Mouse (Mus musculus): Measurements from ENCODE around the gene Fam240a. TPM values are rescaled to one million over a fixed set of nuclear protein-coding genes. Genes with fewer than 3 reads are reported as not detected.
A peak's percentile ranks its signal among the peaks of the same experiment; 100 is the strongest.

Gene Fam240a
- not detected in 2 replicates for polyA plus RNA-seq (2011; ENCODE audit: insufficient read depth, insufficient read length, low read depth, missing spikeins)

GRCm38 (mm10) chr9:110916786-110917185 lies at the start of gene Fam240a:
Fam240a (minus strand) TSS chr9:110916861.
- no peaks in the 10 kb centered on the region for H3K27me3 ChIP-seq (ENCODE audit: control insufficient read depth, insufficient read depth, low read length, poor library complexity, severe bottlenecking)
- H3K27ac ChIP-seq (ENCODE audit: insufficient read depth, low read length) = no peak within 1 kb of the TSS
- H3K4me3 ChIP-seq (ENCODE audit: low read depth, low read length) = peak within 1 kb of the TSS; percentile 15
- H3K9me3 ChIP-seq (replicated peaks; ENCODE audit: control insufficient read depth, insufficient read depth, low read length, poor library complexity, severe bottlenecking) = no peaks in the 10 kb centered on the region
- H3K9ac ChIP-seq (ENCODE audit: low read depth, poor library complexity, severe bottlenecking) = peak within 1 kb of the TSS; percentile 21
- TF ChIP-seq EP300 (IDR thresholded peaks at IDR 0.05; ENCODE audit: insufficient read depth, low read depth, low read length) (no peak), POLR2A (IDR thresholded peaks at IDR 0.05; ENCODE audit: insufficient read depth, low read length) (no peak), CTCF (IDR thresholded peaks at IDR 0.05; ENCODE audit: low read depth, low read length) (no peak)
- no peaks in the 10 kb centered on the region for H3K4me1 ChIP-seq (ENCODE audit: control insufficient read depth, insufficient read depth, low read length)
- no peaks in the 10 kb centered on the region for H3K36me3 ChIP-seq (ENCODE audit: control insufficient read depth, insufficient read depth, low read length, poor library complexity, severe bottlenecking)

DNA sequence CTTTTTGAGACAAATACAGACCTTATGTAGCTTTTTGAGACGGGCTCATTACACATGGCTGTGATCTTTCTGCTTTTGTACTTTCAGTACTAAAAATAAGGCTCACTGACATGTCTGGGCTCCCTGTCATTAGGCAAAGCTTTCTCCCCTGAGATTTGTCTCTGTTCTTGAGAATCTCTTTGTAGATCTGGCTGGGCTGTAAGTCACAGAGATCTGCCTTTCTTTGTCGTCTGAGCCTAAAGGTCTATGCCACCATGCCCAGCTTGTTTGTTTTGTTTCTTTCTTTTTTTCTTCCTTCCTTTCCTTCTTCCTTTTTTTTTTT lies 49.2 kb upstream of the Fam240a start:
- Histone ChIP-seq H3K27ac (ENCODE audit: insufficient read depth, low read length) (no peak overlapping the region; the same call in 1 of the 2 replicates), H3K36me3 (ENCODE audit: control insufficient read depth, insufficient read depth, low read length, poor library complexity, severe bottlenecking) (peaks cover 15% of the 10 kb centered on the region), H3K9ac (ENCODE audit: low read depth, poor library complexity, severe bottlenecking) (peak overlapping the region; percentile 35), H3K9me3 (replicated peaks; ENCODE audit: control insufficient read depth, insufficient read depth, low read length, poor library complexity, severe bottlenecking) (peaks cover 23% of the 10 kb centered on the region), H3K4me3 (ENCODE audit: low read depth, low read length) (no peak overlapping the region), H3K27me3 (ENCODE audit: control insufficient read depth, insufficient read depth, low read length, poor library complexity, severe bottlenecking) (no peaks in the 10 kb centered on the region), H3K4me1 (ENCODE audit: control insufficient read depth, insufficient read depth, low read length) (no peaks in the 10 kb centered on the region)
- no peak for TF ChIP-seq POLR2A (IDR thresholded peaks at IDR 0.05; ENCODE audit: insufficient read depth, low read length)
- no peak for TF ChIP-seq EP300 (IDR thresholded peaks at IDR 0.05; ENCODE audit: insufficient read depth, low read depth, low read length)

- Histone ChIP-seq H3K27ac (ENCODE audit: insufficient read depth, low read length) (peak overlapping the region; percentile 52; the same call in 1 of the 2 replicates), H3K9me3 (replicated peaks; ENCODE audit: control insufficient read depth, insufficient read depth, low read length, poor library complexity, severe bottlenecking) (peaks cover 23% of the 10 kb centered on the region), H3K4me1 (ENCODE audit: control insufficient read depth, insufficient read depth, low read length) (no peaks in the 10 kb centered on the region), H3K9ac (ENCODE audit: low read depth, poor library complexity, severe bottlenecking) (peak overlapping the region; percentile 35), H3K27me3 (ENCODE audit: control insufficient read depth, insufficient read depth, low read length, poor library complexity, severe bottlenecking) (no peaks in the 10 kb centered on the region), H3K4me3 (ENCODE audit: low read depth, low read length) (peak overlapping the region; percentile 48), H3K36me3 (ENCODE audit: control insufficient read depth, insufficient read depth, low read length, poor library complexity, severe bottlenecking) (peaks cover 15% of the 10 kb centered on the region)
- peak; percentile 40 for TF ChIP-seq CTCF (IDR thresholded peaks at IDR 0.05; ENCODE audit: low read depth, low read length)
- TF ChIP-seq POLR2A (IDR thresholded peaks at IDR 0.05; ENCODE audit: insufficient read depth, low read length) = no peak
Measured at GRCm38 (mm10) chr9:110965062-110965909, 48.6 kb upstream of the Fam240a start.

DNA sequence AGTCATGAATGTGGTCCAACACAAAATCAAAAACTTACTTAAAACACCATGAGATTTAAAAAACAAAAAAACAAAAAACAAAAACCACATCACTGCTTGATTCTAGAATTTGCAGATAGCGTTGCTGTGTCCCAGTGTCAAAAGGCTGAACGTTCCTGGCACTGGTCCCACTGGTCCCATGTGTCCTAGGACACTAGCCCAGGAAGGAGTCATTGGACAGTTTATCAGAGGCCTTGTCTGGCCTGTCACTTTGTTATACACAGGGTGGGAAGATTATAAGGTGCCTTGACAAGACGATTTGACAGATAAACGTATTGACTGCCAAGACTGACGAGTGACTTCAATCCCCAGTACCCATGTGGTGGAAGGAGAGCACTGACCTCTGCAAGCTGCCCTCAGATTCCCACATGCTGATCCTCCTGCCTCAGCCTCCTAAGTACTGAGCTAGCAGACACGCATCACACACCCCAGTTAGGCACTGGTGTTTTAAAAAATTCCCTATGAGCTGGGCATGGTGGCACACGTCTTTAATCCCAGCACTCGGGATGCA lies 47.0 kb upstream of the Fam240a start:
- Histone ChIP-seq H3K9me3 (replicated peaks; ENCODE audit: control insufficient read depth, insufficient read depth, low read length, poor library complexity, severe bottlenecking) (peaks cover 7% of the 10 kb centered on the region), H3K27me3 (ENCODE audit: control insufficient read depth, insufficient read depth, low read length, poor library complexity, severe bottlenecking) (no peaks in the 10 kb centered on the region), H3K4me1 (ENCODE audit: control insufficient read depth, insufficient read depth, low read length) (no peaks in the 10 kb centered on the region), H3K4me3 (ENCODE audit: low read depth, low read length) (no peak overlapping the region), H3K9ac (ENCODE audit: low read depth, poor library complexity, severe bottlenecking) (no peak overlapping the region), H3K36me3 (ENCODE audit: control insufficient read depth, insufficient read depth, low read length, poor library complexity, severe bottlenecking) (peaks cover 3% of the 10 kb centered on the region; the same call in 1 of the 2 replicates), H3K27ac (ENCODE audit: insufficient read depth, low read length) (no peak overlapping the region)
- TF ChIP-seq CTCF (IDR thresholded peaks at IDR 0.05; ENCODE audit: low read depth, low read length) (no peak), EP300 (IDR thresholded peaks at IDR 0.05; ENCODE audit: insufficient read depth, low read depth, low read length) (no peak), POLR2A (IDR thresholded peaks at IDR 0.05; ENCODE audit: insufficient read depth, low read length) (no peak)

GRCm38 (mm10) chr9:110961386-110961785 lies 44.7 kb upstream of the Fam240a start:
- Histone ChIP-seq H3K27me3 (ENCODE audit: control insufficient read depth, insufficient read depth, low read length, poor library complexity, severe bottlenecking) (no peaks in the 10 kb centered on the region), H3K4me3 (ENCODE audit: low read depth, low read length) (peak overlapping the region; percentile 62), H3K27ac (ENCODE audit: insufficient read depth, low read length) (peak overlapping the region; percentile 88), H3K9me3 (replicated peaks; ENCODE audit: control insufficient read depth, insufficient read depth, low read length, poor library complexity, severe bottlenecking) (no peaks in the 10 kb centered on the region), H3K36me3 (ENCODE audit: control insufficient read depth, insufficient read depth, low read length, poor library complexity, severe bottlenecking) (no peaks in the 10 kb centered on the region), H3K4me1 (ENCODE audit: control insufficient read depth, insufficient read depth, low read length) (peaks cover 2% of the 10 kb centered on the region), H3K9ac (ENCODE audit: low read depth, poor library complexity, severe bottlenecking) (0 out of 2 replicates have a peak overlapping the region, but pooled peaks have one; percentile 1)
- TF ChIP-seq EP300 (IDR thresholded peaks at IDR 0.05; ENCODE audit: insufficient read depth, low read depth, low read length) (no peak), POLR2A (IDR thresholded peaks at IDR 0.05; ENCODE audit: insufficient read depth, low read length) (no peak), CTCF (IDR thresholded peaks at IDR 0.05; ENCODE audit: low read depth, low read length) (no peak)

All from ES-Bruce4 (cell line).